Mouse (Mus musculus) spleen, adult 18-20 months (tissue): ENCODE measurements at regions not wholly inside any gene's neighbourhood (a gene's known extent, or its start where the extent isn't known, plus 50 kb on each side); places are given as distances from the start of the nearest gene placed in this dataset.

Source experiments
- DNase-seq, 2 experiments: peaks; one replicate each; pipeline ENCODE4 v3.0.0; 2022; ENCODE audit warnings: mixed read lengths in 2 of 2

DNA sequence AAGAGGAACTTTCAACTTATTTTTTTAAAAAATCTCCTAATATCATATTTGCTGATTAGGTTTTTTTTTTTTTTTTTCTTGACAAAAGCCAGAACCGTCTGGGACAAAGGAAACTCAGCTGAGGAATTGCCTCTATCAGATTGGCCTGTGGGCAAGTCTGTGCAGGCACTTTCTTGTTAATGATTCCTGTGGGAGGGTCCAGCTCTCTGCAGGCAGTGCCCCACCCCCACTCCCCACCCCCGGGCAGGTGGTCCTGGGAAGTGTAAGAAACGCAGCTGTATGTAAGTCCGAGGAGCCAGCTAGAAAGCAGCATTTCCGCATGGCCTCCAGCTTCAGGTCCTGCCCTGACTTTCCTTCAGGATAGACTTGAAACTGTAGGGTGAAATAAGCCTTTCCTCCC lies 377.7 kb downstream of the Sox2 start:
- DNase-seq, result no peak

DNA sequence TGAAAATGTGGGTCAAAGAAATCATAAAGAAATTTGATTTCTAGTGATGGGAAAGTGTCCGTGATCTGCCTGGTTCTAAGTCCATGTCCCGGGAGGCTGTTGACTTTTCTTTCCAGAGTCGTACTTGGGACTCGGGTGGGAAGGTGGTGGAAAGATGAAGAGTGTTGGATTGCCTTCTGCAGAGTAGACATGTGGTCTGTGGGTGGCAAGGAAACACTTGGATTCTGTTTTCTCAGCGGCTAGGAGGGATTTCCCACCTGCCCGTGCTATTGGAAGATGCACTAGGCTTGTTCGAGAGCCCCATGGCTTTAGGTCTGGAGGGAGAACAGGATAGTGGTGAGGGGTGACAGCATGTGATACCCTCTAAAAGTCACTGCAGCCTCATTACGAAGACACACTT lies 379.7 kb downstream of the Sox2 start:
- no peak for DNase-seq

DNA sequence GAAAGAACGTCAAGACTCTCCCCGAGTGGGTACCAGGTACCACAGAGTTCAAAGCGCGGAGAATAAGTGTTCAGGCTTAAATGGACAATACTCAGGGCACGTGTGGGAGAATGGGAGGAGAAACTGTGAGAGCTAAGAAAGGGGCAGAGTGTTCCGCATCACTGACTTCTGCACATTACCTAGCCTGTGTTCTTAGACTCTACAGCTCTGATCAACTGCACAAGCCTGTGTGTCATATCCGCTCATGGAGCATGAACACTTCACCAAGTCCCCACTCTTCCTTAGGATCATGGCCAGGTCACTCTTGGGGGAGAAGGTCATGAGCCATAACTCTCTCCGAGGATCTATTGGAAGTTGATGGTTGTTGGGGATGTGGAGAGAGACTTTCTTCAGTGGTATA lies 383.4 kb downstream of the Sox2 start:
- DNase-seq, result no peak

DNA sequence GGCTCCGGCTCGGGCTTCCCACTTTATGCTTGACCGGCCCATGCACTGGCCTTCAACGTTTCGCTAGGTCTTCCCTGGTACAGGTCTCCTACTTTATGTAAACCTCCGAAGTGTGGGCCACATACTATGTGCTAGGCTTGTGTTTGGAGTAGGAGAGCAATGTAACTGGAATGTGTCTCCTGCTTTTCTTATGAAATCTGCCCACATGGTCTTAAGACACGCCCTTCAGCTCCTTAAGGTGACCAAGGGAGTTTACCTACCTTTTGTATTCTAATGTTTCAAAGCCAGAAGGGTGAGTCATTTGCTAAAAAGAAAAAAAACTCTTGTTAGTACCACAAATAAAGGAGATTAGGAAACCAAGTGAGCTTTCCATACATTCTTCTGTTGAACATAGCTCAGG lies 385.0 kb downstream of the Sox2 start:
- no peak for DNase-seq

DNA sequence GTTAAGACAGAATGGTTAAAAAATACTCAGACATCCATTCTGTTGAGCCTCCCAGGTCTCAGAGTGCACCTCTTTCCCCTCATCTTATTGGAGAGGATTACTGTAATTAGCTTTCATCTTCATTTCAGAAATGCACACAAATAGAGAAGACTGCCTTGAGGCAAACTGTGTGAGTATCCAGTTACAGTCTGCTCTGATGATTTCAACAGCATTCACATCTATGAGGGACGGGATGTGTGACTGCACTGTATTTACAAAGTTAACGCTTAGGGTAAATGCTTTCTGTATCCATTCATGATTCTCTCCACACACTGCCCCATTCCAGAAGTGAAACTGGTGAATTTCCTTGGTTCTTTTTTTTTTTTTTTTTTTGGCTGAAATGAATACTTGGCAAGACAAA lies 393.5 kb downstream of the Sox2 start:
- DNase-seq, result no peak

DNA sequence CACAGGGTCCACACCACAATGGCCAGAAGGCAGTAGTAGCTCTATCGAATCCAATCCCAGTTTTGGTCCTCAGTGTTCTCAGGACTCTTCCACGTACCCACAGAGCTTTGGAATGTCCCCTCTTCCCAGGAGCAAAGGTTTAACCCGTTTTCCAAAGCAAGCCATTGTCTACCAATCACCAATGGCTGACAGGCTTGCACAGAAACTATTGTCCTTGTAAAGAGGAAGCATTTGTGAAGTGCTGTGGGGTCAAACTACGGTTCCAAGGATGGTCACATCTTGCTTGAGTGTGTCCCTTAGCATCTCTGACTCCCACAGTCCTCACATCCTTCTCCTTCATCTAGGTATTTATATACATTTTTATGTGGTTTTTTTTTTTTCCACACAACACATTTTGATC lies 409.2 kb downstream of the Sox2 start:
- no peak for DNase-seq

DNA sequence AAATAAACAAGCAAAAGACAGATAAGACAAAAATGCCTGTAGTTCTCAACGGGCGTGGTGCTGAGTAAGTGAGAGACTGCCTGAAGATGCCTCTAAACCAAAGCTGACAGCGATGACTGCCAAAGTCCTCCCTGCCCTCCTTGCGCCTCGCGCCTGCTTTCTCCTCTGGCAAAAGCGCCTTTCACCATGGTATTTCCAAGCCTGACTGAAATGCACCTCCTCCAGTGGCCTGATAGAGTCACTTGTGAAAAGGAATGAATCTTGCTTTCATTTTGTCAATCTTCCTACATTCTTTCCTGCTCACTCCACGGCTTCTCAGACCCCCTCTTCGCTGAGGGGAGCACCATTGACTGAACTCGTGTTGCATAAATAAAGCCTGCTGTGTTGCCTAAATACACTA lies 409.8 kb downstream of the Sox2 start:
- DNase-seq, result no peak

DNA sequence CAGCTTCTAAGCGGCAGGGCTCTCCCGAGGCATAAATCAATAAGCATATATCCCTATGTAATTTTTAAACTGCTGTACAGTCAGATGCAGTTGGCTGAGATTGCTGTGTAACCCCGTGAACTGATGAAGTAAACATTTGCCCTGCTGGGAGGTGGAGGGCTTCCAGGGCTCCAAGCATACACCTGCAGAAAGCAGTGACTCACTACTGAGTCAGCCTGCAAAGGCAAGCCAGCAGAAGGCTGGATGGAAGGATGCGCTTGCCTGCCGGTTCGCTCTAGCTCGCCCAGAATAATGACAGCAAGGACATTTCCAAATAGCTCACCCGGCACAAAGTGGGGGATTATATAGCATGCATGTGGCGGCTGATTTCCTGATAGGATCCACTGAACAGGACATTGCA lies 416.6 kb downstream of the Sox2 start:
- DNase-seq, result no peak

DNA sequence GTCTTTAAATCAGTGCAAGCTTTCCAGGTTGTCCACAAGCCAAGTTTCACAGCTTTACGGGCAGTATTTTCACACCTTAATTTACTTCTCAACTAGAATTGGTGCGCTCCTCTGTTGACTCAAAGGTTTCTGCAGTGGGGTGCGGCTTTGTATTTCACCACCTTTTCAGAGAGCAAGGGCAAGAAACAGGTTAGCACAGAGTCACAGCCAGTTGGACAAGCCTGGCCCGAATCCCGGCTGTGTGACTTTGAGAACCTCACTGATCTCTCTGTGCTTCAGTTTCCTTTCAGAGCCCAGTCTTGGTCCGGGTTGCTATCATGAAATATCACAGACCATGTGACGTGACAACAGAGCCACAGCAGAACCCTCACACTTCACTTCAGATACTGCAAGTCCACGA lies 418.4 kb downstream of the Sox2 start:
- DNase-seq, result no peak

DNA sequence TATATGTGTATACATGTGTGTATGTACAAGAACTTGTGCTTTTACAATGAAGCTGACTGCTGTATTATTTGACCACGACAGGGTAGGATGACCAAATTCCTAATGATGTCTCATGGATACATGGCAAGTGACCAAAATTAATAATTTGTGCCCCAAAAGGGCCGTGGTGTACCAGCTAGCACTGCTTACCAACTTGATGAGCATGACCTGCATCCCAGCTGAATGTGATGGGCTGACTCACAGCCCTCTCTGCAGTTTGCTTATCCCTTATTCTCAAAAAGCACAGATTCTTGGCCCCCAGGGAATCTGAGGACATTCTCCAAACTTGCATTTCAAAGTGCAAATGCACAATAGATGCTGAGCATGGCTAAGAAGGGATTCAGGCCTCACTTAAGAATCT lies 420.8 kb downstream of the Sox2 start:
- DNase-seq, result no peak

DNA sequence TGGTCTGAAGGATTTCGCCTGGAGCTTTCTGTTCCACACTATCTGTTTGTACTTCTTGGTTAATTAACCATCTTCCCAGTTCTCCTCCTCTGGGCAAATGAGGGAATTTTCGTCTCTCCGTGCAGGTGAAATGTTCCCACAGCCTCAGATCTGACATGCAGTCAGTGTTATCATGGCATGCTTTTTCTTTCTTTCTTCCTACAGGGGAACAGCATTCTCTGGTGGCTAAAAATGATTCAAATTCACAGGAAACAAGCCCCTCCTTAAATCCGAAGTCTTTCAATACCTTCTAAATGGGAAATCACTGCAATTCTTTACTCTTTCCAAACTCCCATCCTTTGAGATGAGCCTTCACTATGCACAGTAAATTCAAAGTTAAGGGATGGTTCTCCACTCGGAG lies 429.7 kb downstream of the Sox2 start:
- no peak for DNase-seq

DNA sequence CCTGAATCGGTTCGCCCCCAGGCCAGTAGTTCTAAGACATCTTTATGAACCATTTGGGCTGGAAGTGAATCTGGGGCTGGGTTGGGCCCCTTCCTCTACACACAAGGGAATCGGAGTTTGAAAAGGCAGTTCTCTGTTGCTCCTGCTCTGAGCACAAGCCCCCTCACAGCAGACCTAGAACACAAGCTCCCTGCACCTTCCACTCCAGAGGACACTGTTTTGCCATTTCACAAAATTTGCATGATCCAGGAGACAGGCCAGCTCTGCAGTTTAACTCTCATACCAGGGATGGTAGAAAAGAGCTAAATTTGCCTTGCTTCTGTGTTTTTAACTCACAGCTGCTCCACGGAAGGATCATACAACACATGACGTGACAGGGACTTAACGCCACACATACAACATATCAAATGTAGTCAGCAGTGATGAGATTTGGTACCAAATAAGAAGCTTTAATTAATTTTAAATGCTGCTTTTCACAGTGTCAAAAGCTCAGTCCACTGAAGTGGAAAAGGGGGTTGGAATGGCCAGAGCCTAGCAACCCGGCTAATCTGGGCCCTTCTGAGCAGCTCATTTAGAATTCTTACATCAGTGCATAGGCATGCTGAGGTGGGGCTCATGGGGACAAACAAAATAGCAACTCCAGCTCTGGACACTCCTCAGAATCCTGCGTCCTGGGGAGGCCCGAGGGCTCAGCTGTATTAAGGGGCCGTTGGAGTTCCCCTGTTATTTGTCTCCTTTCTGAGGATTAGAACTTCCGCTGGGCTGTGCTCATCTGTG lies 434.1 kb downstream of the Sox2 start:
- DNase-seq, result no peak

DNA sequence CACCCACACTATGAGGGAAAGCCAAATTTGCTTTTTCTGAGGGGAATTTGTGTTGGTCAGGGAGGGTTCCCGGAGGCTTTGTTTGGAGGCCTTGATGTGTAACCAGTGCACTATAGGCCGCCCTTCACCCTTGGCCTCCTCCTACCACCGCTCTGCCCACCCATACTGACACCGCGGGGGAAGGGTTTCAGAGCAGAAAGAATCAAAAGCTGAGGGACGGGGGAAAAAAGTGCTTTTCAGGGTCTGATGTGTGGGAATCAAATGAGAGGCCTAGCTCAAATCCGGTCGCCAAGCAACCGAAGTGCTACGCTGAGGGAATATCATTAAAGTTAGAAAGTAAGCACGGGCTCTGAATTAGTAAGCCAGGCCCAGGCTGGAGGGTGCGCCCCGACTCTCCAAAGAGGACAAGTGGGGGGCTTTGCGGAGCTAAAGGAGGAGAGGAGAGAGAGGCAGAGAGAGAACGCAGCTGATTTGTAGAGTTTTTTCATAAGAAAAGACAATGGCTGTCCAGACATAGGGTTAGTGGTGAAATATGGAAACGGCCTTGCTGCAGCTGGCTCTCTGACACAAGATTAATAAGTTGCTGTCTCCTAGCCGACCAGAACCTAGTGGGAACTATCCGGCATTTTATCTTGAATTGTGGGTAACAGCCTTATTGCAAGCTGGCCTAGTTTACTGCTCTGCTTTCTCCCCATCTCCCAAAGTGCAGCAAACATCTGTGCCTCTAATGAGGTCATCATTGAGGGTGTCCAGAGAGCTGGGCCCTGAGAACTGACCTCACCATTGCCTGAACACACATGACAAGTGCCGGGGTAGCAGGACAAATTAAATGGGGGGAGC lies 438.3 kb downstream of the Sox2 start:
- DNase-seq, result no peak

DNA sequence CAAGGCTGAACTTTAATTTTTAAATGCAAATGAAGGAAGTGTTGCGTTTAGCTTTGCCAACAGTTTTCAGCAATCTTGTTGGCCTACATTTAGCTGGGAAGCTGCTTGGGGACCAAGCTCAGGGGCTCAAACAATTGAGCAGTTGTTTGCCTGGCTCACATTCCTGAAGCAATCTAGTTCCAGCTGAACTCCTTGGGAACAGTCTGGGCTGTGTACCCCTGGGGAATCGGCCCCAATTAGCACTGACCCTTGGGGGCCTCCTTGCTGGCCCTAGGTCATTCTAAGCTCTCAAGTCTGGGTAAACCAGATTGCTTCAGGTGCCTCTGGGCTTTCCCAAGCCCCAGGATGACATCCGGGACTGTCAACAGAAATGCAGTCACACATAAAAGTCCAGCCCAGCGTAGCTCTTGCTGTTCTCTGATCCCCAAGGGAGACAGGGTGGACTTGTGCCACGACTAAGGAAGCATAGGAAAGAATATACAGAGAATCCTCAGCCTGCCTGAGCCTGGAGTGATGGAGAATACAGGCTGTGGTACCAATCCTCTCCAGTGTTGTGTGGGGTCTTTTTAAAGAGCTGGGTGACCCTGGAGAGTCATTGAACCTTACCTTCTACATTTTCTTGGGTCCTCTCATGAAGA lies 440.4 kb downstream of the Sox2 start:
- DNase-seq, result no peak

DNA sequence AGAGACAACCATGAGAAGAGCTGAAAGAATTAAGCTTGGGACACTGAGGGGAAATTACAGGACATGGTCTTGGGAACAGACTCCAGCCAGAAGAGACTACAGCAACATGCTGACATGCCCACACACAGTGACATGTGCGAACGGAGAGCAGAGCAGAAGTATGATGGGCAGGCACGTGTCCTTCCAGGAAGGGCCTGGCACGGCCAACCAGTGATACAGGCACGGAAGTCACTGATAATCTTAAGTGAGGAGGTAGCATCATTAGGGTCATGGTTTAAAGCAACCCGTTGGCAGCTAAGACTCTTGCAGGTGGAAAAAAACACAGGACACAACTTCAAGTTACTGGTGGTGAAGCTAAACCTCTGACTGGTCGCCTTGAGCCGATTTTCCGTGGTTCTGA lies 442.8 kb downstream of the Sox2 start:
- DNase-seq, result no peak

DNA sequence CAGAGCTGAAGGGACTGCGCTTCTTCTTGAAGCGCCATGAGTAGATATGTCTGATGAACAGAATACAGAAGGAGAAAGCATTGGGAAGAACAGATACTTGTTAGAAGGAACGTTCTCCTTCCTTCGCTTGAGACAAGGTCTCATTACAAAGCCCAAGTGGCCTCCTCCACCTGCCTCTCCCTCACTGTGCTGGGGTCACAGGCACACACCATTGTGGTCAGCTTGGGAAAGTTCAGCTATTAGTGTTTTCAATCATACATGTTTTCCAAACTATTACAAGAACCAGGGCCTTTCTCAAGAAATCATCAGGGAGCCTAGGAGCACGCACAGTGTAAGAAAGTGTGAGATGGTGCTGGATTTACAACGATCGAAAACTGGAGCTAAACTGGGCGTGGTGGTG lies 445.0 kb downstream of the Sox2 start:
- no peak for DNase-seq

DNA sequence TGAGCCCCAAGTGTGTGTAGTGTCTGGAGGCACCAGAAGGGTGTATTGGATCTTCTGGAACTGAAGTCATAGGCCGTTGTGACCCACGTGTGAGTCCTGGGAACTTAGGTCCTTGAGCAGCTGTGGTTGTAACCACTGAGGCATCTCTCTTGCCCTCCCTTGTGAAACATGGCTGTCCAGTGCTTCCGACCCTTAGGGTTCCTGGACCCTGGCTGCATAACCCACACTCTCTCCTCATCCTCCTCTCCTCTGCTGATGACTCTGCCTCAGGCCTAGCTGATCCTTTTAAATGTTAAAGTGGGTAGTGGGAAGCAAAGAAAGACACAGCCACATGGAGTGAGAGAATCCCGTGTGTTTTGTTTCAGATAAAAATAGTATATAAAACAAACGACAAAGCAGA lies 446.2 kb downstream of the Sox2 start:
- DNase-seq, result no peak

DNA sequence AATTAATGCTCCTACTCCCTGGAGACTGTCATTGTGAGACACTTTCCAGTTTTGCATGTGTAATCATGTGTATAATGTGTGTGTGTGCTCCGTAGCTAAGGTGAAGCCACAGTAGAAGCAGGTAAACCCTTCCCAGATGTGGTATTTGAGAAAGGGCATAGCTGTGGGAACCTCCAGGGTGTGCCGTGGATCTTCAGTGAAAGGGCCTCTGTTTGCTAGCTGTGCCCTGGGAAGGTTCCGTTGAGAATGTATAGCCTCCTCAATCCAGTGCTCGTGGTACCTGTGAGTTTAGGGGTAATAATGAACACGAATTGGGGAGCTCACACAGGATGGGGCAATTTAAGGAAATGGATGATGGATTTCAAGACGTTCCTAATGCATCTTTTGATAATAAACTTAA lies 447.6 kb downstream of the Sox2 start:
- no peak for DNase-seq

DNA sequence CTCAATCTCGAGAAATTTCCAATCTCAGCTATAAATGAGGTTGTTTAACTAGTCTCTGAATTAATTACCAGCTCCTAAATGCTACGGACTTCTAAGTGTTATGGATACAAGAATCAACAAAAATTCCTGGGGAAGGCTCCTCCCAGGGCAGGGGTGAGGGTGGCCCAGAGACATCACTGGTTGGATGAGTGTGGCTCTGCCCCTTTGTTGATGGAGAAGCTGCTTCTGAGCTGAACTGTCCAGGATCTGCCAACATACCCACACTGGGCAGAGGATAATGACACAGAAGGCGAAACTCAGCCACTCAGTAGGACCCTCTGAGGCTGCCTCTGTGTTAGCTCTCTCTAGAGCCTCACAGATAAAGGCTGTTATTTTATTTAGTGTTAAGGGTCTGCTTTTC lies 449.0 kb downstream of the Sox2 start:
- DNase-seq, result no peak

DNA sequence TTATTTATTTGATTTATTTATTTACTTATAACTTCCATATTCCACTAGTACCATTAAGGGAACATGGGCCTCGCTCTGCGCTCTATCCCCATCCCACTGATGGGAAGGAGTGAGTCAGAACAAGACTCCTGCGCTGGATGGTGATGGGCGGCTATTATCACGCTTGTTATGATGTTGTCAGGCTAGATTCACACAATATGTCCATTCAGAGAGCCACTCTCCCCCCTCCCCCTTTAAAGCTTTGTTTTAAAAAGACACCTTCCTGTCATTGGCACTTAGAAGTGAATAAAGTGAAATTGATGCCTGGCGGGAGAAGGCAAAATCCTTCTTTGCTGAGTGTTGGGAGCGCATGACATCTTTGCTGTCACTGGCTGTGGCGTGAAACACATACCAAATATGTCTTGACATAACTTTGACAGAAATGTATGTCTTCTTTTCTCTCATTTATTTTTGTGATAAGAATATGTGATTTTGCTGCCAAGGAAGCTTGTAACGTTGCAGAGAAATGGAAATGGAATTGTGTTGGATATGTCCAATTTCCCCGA lies 449.7 kb downstream of the Sox2 start:
- no peak for DNase-seq

DNA sequence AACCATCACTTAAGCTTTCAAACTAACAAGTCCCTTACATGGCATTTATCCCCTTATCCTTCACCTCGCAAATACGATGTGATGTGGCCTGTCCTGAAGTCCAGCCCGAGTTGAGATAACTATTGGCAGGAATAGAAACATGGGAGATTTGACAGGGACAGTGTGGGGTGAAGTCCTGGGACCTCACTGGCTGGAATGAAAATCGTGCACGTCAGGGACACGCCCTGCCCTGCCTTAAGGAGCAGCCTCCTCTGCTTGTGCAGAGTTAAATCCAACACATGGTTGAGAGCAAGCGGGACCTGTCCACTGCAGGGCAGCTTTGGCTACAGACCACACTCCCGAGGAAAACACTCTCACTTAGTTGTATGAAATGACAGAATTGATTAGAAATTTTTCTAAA lies 451.1 kb downstream of the Sox2 start:
- DNase-seq, result no peak

DNA sequence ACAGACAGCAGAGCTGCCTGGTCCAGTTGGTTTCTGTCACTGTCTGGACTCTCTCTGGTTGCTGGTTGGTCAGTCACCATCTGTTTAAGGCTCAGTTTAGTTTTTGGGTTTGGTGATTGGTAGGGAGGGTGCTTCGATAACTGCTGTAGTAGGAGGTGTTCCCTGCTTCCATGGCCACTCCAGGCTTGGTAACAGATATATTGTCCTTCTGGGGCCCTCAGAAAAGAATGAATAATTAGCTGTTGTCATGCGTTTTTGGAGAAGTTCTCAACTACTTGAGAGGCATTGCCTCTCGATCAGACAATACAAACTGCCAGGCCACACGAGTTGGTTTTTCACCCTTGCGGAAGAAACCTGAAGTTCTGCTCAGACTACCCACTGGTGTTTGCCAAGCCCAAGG lies 451.7 kb downstream of the Sox2 start:
- no peak for DNase-seq

DNA sequence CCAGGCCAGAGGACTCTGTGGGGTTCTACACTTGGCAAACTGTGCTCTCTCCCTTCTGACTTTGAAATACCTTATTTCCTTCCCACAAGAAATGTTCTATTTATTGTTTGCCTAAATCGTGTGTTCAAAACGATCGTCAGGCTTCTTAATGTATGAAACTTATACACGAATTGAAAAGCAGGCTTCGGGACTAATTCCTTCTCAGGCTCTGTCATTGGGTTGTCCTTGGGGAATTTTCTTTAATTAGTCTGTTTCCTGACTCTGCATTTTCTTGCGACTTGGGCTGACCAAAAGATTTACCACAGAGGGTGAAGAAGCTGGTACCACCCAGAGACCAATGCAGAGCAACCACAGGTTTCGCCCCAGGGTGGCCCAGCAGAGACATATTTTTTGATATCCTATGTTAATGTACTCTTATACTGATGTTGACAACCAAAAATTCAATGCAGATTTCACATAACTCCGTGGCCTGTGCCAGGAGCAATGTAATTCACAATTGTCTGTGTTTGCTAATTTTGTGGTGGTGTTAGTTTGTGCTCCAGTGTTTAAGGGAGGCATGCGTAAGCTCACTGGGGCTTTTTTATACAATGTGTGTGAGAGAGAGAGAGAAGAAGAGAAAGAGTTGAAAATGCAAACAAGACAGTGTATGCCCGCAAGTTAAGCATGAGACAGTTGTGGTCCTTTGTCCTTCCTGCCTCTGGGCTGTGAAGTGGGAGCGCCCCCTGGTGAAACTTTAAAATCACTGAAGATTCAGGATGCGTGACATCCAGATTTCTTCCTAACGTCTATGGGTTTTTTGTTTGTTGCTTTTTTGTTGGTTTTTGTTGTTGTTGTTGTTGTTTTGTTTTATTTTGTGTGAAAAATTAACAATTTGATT lies 452.7 kb downstream of the Sox2 start:
- DNase-seq, result peak in 1 of 2 experiments; percentile 14
